Mouse (Mus musculus) cortical plate, adult 2 months (tissue): ENCODE measurements at regions not wholly inside any gene's neighbourhood (a gene's known extent, or its start where the extent isn't known, plus 50 kb on each side); places are given as distances from the start of the nearest gene placed in this dataset.

Experiments
- CTCF ChIP-seq: fragments of 200-500 bp; IDR thresholded peaks from 2 replicates; pipeline ENCODE4 v1.5.1; 2011; ENCODE audit warnings: mild to moderate bottlenecking, control low read depth, low read length; ENCODE audit not compliant: insufficient read depth; ENCODE audit errors: extremely low read depth
- POLR2A ChIP-seq: fragments of 200-500 bp; IDR thresholded peaks from 2 replicates; pipeline ENCODE4 v1.6.1; 2011; ENCODE audit warnings: mild to moderate bottlenecking, low read length, control low read depth; ENCODE audit not compliant: insufficient read depth; ENCODE audit errors: extremely low read depth

DNA sequence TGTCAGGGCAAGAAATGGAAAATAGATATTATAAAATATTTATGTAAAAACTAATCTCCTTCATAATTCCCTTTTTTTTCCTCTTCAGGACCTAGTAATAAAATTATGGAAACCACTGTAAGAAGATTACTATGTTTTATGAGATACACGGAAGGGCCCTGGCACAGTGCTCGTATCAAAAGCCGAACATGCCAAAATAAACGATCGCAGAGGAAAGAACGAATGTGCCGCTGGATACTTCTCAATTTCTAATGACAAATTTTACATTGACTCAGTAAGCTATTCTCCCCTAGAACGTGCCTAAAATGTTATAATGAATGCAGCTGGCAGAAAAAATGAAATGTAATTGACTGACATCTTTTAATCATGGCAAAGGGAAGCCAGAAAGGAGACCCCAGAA is 257.4 kb upstream of the Daam1 start:
- no peak for TF ChIP-seq POLR2A
- TF ChIP-seq CTCF: no peak
